Mouse (Mus musculus): ENCODE measurements around the gene Hpd. TPM values are rescaled to one million over a fixed set of nuclear protein-coding genes. Genes with fewer than 3 reads are reported as not detected.
"Not testable (repeated sequence)": the region's sequence is repeated elsewhere in the genome, so short reads cannot be mapped to it uniquely, and the experiment has no call there.

The Hpd gene
- total RNA-seq (2021), result not detected

GRCm38 (mm10) chr5:123182651-123183050, at the start of gene Hpd:
Gene Hpd, minus strand, starts transcription at chr5:123182727.
- DNase-seq, result no peak
- intact Hi-C loops (cut with DNase I), result no loop called here

DNA sequence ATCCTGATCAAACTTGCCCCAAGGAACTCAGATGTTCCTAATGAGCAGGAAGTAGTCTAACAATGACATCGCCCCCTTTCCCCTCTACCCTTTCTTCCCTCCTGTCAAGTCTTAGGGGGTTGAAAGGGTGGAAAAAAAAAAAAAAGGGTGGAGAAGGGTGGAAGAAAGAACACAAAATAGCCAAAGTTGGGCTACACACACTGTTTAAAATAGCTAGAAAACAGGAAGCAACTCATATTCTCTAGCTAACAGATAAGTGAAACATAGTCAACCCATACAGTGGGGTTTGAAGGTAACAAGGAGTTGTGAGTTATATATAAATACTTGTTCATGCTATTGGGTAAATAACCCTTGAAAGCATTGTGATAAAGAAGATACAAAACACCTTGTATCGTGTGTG, 49.7 kb upstream of the Hpd start:
- no peak for DNase-seq
- intact Hi-C loops (cut with DNase I), result no loop called here

GRCm38 (mm10) chr5:123229296-123229695, 46.8 kb upstream of the Hpd start:
- intact Hi-C loops (cut with DNase I), result no loop called here

DNA sequence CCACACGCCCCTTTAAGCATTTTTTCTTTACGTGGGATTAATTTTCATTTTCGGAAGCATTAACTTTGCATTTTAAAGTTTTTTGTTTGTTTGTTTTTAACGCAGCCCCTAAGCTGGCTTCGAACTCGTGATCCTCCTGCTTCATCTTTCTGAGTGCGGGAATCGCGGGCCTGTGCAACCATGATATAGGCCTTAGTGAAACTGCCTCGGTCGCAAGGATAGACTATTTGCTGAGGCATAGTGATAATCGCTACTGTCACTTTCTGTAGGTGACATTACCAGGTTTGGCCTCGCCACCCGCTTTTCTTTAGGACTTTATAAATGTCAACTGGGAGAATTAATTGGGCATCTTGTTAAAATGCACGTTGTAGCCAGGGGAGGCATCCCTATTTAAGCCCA, 46.0 kb upstream of the Hpd start:
- intact Hi-C loops (cut with DNase I), result no loop called here
- no peak for DNase-seq

More at GRCm38 (mm10) chr5:123229296-123229695, 46.8 kb upstream of the Hpd start:
- no peak for DNase-seq

- intact Hi-C loops (cut with DNase I), result no loop called here
- DNase-seq, result peak; percentile 92 to 94
Measured at GRCm38 (mm10) chr5:123227762-123228523, 45.4 kb upstream of the Hpd start.

- intact Hi-C loops (cut with DNase I), result no loop called here
Measured at GRCm38 (mm10) chr5:123226851-123227250, 44.3 kb upstream of the Hpd start.

GRCm38 (mm10) chr5:123223861-123224260, 41.3 kb upstream of the Hpd start:
- DNase-seq; intact Hi-C loops (cut with DNase I): not testable (repeated sequence)

More at GRCm38 (mm10) chr5:123226851-123227250, 44.3 kb upstream of the Hpd start:
- no peak for DNase-seq

GRCm38 (mm10) chr5:123223051-123223410, 40.5 kb upstream of the Hpd start:
- intact Hi-C loops (cut with DNase I), result no loop called here
- no peak for DNase-seq

GRCm38 (mm10) chr5:123222346-123223050, 40.0 kb upstream of the Hpd start:
- DNase-seq, result not testable (repeated sequence)

GRCm38 (mm10) chr5:123203591-123203990, 21.1 kb upstream of the Hpd start:
- intact Hi-C loops (cut with DNase I); DNase-seq: not testable (repeated sequence)

More at GRCm38 (mm10) chr5:123222346-123223050, 40.0 kb upstream of the Hpd start:
- intact Hi-C loops (cut with DNase I), result not testable (repeated sequence)

GRCm38 (mm10) chr5:123202771-123203170, 20.2 kb upstream of the Hpd start:
- intact Hi-C loops (cut with DNase I); DNase-seq: not testable (repeated sequence)

DNA sequence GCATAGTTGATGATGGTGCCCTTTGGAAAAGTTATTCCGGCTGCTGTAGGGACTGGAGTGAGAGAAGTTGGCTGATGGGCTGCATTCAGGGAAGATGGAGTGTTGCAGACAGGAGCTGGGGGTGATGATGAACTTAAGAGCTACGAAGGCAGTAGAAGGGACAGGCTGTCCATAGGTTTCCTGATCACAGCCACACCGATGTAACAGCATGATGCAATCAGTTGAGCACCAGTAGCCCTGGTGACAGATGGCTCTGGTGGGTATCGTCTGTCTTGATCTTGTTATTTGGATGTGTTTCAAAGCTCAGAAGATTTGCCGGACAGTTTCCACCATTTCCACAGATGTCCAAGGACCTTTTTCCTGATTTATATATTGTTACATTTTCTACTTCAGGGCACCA, 19.5 kb upstream of the Hpd start:
- no peak for DNase-seq
- intact Hi-C loops (cut with DNase I), result no loop called here

DNA sequence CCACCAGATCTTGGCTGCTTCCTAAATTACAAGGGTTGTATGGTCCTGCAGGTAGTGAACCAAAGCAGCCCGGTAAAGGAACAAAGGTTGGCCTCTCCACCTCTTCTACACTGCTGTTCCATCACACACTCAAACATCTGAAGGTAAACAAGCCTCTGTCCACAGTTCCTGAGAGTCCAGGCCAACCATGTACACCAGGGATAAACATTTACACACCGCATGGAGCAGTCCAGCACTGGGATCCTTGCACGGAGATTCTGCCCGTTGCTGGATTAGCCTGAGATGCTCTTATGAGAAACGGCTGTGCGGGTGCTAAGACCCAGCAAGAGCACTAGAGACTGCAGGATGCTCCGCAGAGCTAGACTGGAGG, 19.0 kb upstream of the Hpd start:
- no peak for DNase-seq
- intact Hi-C loops (cut with DNase I), result no loop called here

GRCm38 (mm10) chr5:123200816-123201522, 18.4 kb upstream of the Hpd start:
- intact Hi-C loops (cut with DNase I); DNase-seq: not testable (repeated sequence)

- intact Hi-C loops (cut with DNase I), result no loop called here
- no peak for DNase-seq
Measured at GRCm38 (mm10) chr5:123198523-123198922, 16.0 kb upstream of the Hpd start.

- intact Hi-C loops (cut with DNase I), result no loop called here
- DNase-seq, result no peak
Measured at GRCm38 (mm10) chr5:123196746-123197145, 14.2 kb upstream of the Hpd start.

GRCm38 (mm10) chr5:123195500-123196000, 13.0 kb upstream of the Hpd start:
- intact Hi-C loops (cut with DNase I), result no loop called here
- DNase-seq, result no peak

- intact Hi-C loops (cut with DNase I), result no loop called here
- DNase-seq, result no peak
Measured at GRCm38 (mm10) chr5:123194856-123195255, 12.3 kb upstream of the Hpd start.

- DNase-seq, result no peak
- intact Hi-C loops (cut with DNase I), result no loop called here
Measured at GRCm38 (mm10) chr5:123193436-123193835, 10.9 kb upstream of the Hpd start.

DNA sequence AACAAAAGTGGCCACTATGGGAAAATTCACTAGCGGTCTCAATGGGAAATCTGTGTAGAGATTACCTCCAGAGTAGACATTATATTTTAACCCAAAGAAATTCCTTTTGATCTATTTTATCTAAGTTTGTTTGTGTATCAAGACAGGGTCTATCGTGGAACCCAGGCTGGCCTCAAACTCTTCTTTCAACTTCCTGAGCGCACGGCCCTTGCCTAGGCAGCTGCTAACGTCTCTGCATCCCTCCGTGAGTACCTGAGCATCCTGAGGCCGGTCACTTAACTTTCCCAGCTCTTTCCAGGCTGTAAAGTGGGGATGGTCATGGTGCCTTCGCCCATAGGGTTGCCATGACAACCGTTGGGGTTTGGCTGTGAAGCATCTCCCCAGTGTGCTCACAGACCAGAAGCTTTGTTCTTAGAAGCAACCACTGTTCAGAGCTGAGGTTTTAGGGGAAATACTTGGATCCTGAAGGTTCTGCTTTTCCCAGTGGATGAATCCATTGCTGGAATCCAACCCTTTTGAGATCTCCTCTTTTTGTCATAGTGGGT, 10.2 kb upstream of the Hpd start:
- DNase-seq, result no peak
- intact Hi-C loops (cut with DNase I), result no loop called here

DNA sequence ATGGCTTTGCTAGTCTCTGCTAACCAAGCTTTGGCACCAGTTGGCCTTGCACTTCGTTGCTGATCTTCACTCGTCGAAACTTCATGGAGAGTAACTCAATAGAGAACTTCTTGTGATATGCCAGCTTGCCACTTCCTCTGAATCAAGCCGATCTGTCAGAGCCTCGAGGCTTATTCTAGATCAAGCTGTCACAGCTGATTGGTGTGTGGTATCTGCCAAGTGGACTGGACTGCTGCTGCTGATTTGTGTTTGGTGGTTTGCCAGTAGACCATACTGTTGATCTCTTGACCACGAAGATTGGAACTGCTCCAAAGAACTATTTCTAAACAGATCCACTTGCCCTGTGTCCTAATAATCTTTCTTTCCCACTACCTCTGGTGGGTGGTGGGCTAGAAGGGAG, 8.9 kb upstream of the Hpd start:
- intact Hi-C loops (cut with DNase I), result no loop called here
- no peak for DNase-seq
